Mouse (Mus musculus) adrenal gland, postnatal 36 days (tissue): Measurements from ENCODE around the gene Stk32c. TPM values are rescaled to one million over a fixed set of nuclear protein-coding genes. Genes with fewer than 3 reads are reported as not detected.

Source experiments
- total RNA-seq, 2 experiments: library from RNA; stranded (reverse); gene quantifications; 2 replicates each; pipeline ENCODE4 v1.2.3; 2021

Stk32c gene
- total RNA-seq, 2 experiments from 2014 or later = 3.3 to 3.9 TPM

Other genes with a start within 250 kb of the Stk32c start
- gene Dpysl4, start 127.3 kb downstream of the Stk32c start, total RNA-seq = 1 to 10 TPM in 1 of 2 experiments, under 1 TPM in 1; 0.83 to 2.2 TPM
- 1 to 10 TPM; 6.9 to 8.1 TPM for gene Lrrc27, start 319 bp downstream of the Stk32c start, total RNA-seq
- gene Pwwp2b, start 35.2 kb upstream of the Stk32c start, total RNA-seq = 10 to 100 TPM in 1 of 2 experiments, 1 to 10 TPM in 1; 9.8 to 15.6 TPM
- gene Inpp5a, start 175.8 kb upstream of the Stk32c start, total RNA-seq = 10 to 100 TPM; 84.4 to 85.9 TPM